Mouse (Mus musculus): ENCODE results near the gene Tril. TPM values are rescaled to one million over a fixed set of nuclear protein-coding genes. Genes with fewer than 3 reads are reported as not detected.

Gene Tril
- polyA plus RNA-seq, 1 experiment from 2014 or later: 23.2 TPM

DNA sequence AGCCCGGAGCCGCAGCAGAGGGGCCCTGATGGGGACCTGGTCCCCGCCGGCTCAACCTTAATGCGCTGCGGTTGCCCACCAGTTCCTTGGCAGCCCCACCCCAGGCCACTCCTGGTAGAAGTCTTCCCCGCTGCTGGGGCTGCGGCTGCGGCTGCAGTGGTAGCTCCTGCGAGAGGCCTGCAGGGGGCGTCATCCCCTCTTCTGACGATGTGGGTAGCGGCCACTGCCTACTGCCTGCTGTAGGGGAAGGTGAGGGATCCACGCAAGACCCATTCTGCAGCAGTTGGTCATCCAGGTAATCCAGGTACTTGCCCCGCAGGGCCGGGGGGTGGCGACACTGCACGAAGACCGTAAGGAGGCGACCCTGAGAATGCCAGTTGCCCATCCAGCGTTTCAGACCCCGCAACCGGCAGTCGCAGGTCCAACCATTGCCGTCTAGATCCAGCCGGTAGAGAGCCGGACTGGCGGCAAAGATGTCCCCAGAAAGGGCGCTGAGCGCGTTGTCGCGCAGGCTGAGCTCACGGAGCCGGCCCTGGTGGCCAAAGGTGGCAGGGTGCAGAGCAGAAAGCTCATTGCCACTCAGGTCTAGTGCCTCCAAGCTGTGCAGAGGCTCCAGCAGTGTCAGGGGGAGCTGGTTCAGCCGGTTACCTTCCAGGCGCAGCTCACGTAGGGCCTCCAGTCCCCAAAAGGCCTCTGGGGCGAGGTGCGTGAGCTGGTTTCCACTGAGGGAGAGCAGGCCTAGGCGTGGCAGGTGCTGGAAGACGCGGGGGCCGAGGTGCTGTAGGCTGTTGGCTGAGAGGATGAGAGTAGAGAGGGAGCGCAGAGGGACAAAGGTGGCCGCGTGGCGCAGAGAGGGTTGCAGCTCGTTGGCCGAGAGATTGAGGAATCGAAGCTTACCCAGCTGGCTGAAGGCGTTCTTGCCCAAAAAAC, 1.6 kb downstream of the Tril start:
- peak; percentile 56 for ATAC-seq (ENCODE audit: low FRiP score)
- H3K4me2 ChIP-seq: peak overlapping the region; percentile 89
- H3K27ac ChIP-seq: no peak overlapping the region
- no peaks in the 10 kb centered on the region for H3K36me3 ChIP-seq (replicated peaks)
- H3K9me3 ChIP-seq: no peaks in the 10 kb centered on the region
- peak overlapping the region; percentile 58 for H3K4me3 ChIP-seq (replicated peaks)
- 5% methylated on average over 52 of the region's 52 CpGs for WGBS
- H3K9ac ChIP-seq: peak overlapping the region; percentile 42
- peaks cover 73% of the 10 kb centered on the region for H3K27me3 ChIP-seq
- peaks cover 43% of the 10 kb centered on the region for H3K4me1 ChIP-seq

DNA sequence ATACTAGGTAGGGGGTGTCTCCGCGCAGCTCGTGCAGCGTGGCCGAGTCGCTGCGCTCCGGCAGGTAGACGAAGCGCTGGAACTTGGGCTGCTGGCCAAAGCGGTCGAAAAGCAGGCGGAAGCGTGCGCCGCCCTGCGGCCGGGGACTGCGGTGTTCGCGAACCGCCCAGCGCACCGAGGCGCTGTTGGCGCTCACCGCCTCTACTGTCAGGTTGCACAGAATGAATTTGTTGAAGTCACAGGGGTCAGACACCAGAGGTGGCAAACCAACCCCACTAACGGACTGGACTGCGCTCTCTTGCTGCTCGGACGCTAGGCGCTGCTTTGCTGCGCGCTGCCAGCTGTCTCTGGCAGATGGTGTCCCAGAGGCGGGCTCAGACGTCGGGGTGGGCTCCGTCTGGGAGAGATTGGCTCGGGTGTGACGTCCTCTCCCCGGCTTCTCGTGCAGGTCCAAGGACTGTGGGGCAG, 2.3 kb downstream of the Tril start:
- peak overlapping the region; percentile 42; the same call in 1 of the 2 replicates for H3K9ac ChIP-seq

DNA sequence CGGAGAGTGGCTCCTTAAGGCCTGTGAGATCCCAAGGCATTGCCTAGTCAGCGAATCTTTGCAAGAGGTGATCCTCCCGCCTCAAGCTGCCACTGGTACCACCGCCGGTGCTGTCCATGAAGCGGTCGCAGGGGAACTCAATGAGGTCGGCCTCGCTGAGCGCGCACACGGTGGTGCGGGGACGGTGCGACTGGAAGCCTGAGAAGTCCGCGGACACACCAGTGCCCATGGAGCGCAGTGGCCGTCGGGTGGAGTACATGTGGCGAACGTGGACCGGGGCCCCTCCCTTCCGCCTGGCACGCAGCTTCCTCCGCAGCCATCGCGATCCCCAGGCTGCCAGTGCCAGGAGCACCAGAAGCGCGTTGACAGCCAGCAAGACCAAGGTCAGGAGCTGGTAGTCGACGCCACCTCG, 2.9 kb downstream of the Tril start:
- H3K36me3 ChIP-seq (replicated peaks): no peaks in the 10 kb centered on the region
- peak overlapping the region; percentile 42; the same call in 1 of the 2 replicates for H3K9ac ChIP-seq
- no peak overlapping the region for H3K27ac ChIP-seq
- peaks cover 70% of the 10 kb centered on the region for H3K27me3 ChIP-seq
- H3K4me3 ChIP-seq (replicated peaks): peak overlapping the region; percentile 58
- ATAC-seq (ENCODE audit: low FRiP score): no peak
- no peaks in the 10 kb centered on the region for H3K9me3 ChIP-seq
- peak overlapping the region; percentile 89 for H3K4me2 ChIP-seq
- 21% methylated on average over 33 of the region's 33 CpGs for WGBS
- H3K4me1 ChIP-seq: peaks cover 43% of the 10 kb centered on the region

More for the DNA sequence above, 2.3 kb downstream of the Tril start:
- H3K9me3 ChIP-seq: no peaks in the 10 kb centered on the region
- WGBS: 1% methylated on average over 42 of the region's 42 CpGs
- peak overlapping the region; percentile 58 for H3K4me3 ChIP-seq (replicated peaks)
- peaks cover 43% of the 10 kb centered on the region for H3K4me1 ChIP-seq
- ATAC-seq (ENCODE audit: low FRiP score): peak; percentile 65
- H3K4me2 ChIP-seq: peak overlapping the region; percentile 89
- H3K36me3 ChIP-seq (replicated peaks): no peaks in the 10 kb centered on the region
- peaks cover 71% of the 10 kb centered on the region for H3K27me3 ChIP-seq
- H3K27ac ChIP-seq: no peak overlapping the region

DNA sequence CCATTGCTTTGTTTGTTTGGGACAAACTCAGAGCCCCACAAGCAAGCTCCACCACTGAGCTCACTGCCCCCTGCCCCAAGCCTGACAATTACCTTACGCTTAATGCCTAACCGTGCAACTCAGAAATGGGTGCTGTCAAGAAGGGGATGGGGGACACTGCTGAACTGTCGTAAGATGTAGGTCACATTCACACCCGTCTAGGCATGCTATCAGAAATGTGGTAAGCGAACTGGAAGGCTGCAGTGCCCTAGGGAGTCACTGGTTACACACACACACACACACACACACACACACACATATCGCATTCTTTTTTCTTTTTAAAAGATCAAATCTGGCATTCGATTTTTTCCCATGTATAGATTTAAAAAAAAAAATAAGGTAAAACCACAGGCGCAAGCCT, 4.0 kb downstream of the Tril start:
- peaks cover 59% of the 10 kb centered on the region for H3K27me3 ChIP-seq
- H3K4me1 ChIP-seq: peaks cover 43% of the 10 kb centered on the region
- no peak overlapping the region for H3K9ac ChIP-seq
- no peak overlapping the region for H3K27ac ChIP-seq
- H3K4me2 ChIP-seq: no peak overlapping the region
- no peak overlapping the region for H3K4me3 ChIP-seq (replicated peaks)
- H3K36me3 ChIP-seq (replicated peaks): no peaks in the 10 kb centered on the region
- 80% methylated on average over 8 of the region's 8 CpGs for WGBS
- no peak for ATAC-seq (ENCODE audit: low FRiP score)
- H3K9me3 ChIP-seq: no peaks in the 10 kb centered on the region

DNA sequence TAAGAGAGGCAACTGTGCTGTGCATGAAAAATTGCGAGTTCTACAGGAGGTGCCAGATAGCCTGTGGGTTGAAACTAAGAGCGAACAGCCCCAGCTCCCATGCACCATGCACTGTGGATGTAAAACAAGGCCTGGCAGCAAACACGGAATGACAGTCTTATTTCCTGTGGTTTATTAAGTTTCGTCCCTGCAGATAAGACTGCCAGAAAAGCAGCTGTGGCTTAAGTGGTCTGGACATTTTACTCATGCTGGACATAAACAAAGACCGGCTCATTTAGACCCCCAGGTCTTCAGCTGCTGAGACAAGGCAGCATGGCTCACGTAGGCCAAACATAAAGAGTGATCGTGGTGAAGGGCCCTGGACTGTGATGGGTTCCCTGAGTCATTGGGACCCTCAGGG, 4.9 kb downstream of the Tril start:
- ATAC-seq (ENCODE audit: low FRiP score): no peak
- 79% methylated on average over 7 of the region's 7 CpGs for WGBS
- no peaks in the 10 kb centered on the region for H3K9me3 ChIP-seq
- no peak overlapping the region for H3K9ac ChIP-seq
- H3K36me3 ChIP-seq (replicated peaks): no peaks in the 10 kb centered on the region
- no peak overlapping the region for H3K4me3 ChIP-seq (replicated peaks)
- H3K4me2 ChIP-seq: no peak overlapping the region
- no peak overlapping the region for H3K27ac ChIP-seq
- H3K27me3 ChIP-seq: peaks cover 49% of the 10 kb centered on the region
- peaks cover 33% of the 10 kb centered on the region for H3K4me1 ChIP-seq

DNA sequence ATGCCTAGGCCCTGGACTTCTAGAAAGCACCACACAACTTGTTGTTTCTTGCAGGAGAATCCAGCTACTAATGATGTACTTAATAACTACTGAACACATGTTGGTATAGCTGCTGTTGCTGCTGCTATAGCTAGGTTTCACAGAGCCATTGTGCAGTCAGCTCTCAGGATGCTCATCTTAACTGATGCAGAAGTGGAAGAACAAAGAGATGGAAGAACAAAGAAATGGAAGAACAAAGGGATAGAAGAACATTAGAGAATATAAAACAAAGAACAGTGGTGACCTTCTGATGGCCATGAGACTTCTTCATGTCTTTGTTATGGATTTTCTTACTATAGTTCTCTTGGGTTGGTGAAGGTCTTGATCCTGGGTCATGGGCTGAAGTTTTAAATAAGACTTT, 6.4 kb downstream of the Tril start:
- H3K4me2 ChIP-seq: no peak overlapping the region
- H3K4me3 ChIP-seq (replicated peaks): no peak overlapping the region
- peaks cover 19% of the 10 kb centered on the region for H3K4me1 ChIP-seq
- H3K36me3 ChIP-seq (replicated peaks): no peaks in the 10 kb centered on the region
- H3K9me3 ChIP-seq: no peaks in the 10 kb centered on the region
- no peak overlapping the region for H3K27ac ChIP-seq
- H3K27me3 ChIP-seq: peaks cover 34% of the 10 kb centered on the region
- no peak for ATAC-seq (ENCODE audit: low FRiP score)
- H3K9ac ChIP-seq: no peak overlapping the region

DNA sequence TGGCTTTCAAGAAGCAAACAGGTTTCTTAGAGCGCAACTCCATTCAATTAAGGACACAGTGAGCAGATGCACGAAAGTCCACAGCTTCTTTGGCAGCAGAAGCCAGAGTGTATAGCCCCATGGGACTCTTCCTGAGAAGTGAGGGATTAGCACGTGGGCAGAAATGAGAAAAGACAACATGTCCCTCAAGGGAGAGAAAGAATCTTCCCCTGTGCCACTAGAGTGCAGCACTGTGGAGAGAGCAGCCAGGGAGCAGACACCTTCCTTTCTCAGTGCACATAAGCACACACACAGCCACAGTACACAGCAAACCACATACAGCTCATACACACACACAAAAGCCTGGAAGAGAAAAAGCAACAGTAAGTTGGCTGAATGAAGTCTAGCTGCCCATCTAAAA, 8.4 kb downstream of the Tril start:
- no peak for ATAC-seq (ENCODE audit: low FRiP score)
- Histone ChIP-seq H3K36me3 (replicated peaks) (no peaks in the 10 kb centered on the region), H3K4me1 (no peaks in the 10 kb centered on the region), H3K9ac (no peak overlapping the region), H3K4me3 (replicated peaks) (no peak overlapping the region), H3K9me3 (no peaks in the 10 kb centered on the region), H3K27me3 (peaks cover 14% of the 10 kb centered on the region), H3K4me2 (no peak overlapping the region), H3K27ac (no peak overlapping the region)
- 64% methylated on average over 3 of the region's 3 CpGs for WGBS

DNA sequence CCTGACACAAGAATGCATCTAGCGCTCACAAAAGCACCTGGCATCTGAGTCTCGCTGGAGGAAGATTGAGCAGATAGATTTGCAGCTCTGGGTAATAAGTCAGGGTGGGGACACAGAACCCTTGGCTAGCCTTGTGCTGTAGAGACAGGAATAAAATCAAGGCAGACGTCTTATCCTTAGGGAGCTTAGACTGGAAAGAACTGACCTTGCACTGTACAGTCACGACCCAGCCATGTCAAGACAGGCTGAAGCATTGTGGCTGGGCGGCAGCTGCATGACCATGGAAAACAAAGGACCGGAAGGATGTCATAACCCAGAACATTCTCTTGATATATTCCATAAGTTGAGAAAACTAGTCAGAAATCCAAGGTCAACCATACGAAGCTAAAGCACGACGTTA, 11.8 kb downstream of the Tril start:
- 89% methylated on average over 9 of the region's 9 CpGs for WGBS
- H3K27me3 ChIP-seq: no peaks in the 10 kb centered on the region
- no peaks in the 10 kb centered on the region for H3K9me3 ChIP-seq
- H3K27ac ChIP-seq: no peak overlapping the region
- no peaks in the 10 kb centered on the region for H3K4me1 ChIP-seq
- no peaks in the 10 kb centered on the region for H3K36me3 ChIP-seq (replicated peaks)
- ATAC-seq (ENCODE audit: low FRiP score): no peak
- no peak overlapping the region for H3K9ac ChIP-seq
- H3K4me3 ChIP-seq (replicated peaks): no peak overlapping the region
- H3K4me2 ChIP-seq: no peak overlapping the region

DNA sequence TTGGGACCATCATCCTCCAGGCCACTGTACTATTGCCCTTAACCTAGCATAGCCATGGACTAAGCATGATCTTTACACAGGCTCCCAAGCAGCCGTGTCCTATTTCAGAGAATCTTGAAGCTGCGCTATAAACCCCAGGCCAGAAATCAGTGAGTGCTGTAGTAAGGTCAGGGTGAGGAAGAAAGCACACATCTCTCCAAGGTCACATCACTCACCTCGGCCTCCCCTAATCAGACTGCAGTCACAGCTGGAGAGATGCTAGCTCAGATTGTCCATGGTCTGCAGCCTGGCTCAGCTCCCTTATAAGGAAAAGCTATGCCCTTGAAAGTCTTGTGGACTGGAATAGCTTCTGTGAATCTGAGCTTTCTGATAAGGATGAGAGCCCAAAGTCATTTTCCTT, 13.4 kb downstream of the Tril start:
- no peaks in the 10 kb centered on the region for H3K4me1 ChIP-seq
- H3K4me3 ChIP-seq (replicated peaks): no peak overlapping the region
- no peak overlapping the region for H3K27ac ChIP-seq
- WGBS: 72% methylated on average over 3 of the region's 3 CpGs
- H3K4me2 ChIP-seq: no peak overlapping the region
- H3K27me3 ChIP-seq: no peaks in the 10 kb centered on the region
- H3K36me3 ChIP-seq (replicated peaks): no peaks in the 10 kb centered on the region
- no peak for ATAC-seq (ENCODE audit: low FRiP score)
- no peaks in the 10 kb centered on the region for H3K9me3 ChIP-seq
- H3K9ac ChIP-seq: no peak overlapping the region

DNA sequence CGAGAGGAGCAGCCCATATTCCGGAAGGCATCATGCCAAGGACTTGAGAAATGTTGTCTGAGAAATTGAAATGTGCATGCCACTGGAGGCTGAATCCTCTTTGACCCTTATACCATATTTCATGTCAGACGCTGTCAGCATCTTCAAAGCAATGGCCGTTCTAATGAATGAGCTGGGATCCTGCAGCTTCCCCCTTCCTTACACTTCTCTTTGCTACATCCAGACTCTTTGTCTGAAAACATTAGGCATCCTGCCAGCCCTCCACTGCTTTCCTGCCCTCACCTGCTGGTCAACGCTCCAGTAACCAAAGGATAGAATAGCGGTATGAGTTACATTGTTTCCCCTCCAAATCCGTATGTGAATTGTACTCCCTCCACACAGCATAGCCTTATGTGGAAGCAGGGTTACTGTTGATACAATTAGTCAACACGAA, 14.0 kb downstream of the Tril start:
- Histone ChIP-seq H3K36me3 (replicated peaks) (no peaks in the 10 kb centered on the region), H3K9ac (no peak overlapping the region), H3K4me2 (no peak overlapping the region), H3K4me3 (replicated peaks) (no peak overlapping the region), H3K4me1 (no peaks in the 10 kb centered on the region), H3K27ac (no peak overlapping the region), H3K9me3 (no peaks in the 10 kb centered on the region), H3K27me3 (no peaks in the 10 kb centered on the region)
- 61% methylated on average over 8 of the region's 8 CpGs for WGBS
- ATAC-seq (ENCODE audit: low FRiP score): no peak

DNA sequence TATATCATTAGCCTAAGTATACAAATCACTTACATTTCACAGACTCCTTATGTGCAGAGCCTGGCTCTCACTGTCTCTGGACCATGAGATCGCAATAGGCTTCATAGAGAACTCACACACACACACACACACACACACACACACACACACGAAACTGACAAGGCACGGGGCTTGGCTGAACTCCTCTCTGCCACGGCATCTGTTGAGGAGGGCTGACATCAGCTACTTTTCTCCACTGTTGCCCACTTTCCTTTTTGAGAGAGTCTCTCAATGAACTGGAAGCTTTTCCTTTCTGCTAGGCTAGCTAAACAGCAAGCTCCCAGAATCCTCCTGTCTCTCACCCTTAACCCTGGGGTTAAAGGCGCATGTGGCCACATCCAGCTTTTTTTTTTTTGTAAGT, 14.6 kb downstream of the Tril start:
- Histone ChIP-seq H3K9me3 (no peaks in the 10 kb centered on the region), H3K4me3 (replicated peaks) (no peak overlapping the region), H3K27ac (no peak overlapping the region), H3K4me1 (no peaks in the 10 kb centered on the region), H3K36me3 (replicated peaks) (no peaks in the 10 kb centered on the region), H3K4me2 (no peak overlapping the region), H3K9ac (no peak overlapping the region), H3K27me3 (no peaks in the 10 kb centered on the region)
- no peak for ATAC-seq (ENCODE audit: low FRiP score)
- WGBS: 89% methylated on average over 5 of the region's 5 CpGs

DNA sequence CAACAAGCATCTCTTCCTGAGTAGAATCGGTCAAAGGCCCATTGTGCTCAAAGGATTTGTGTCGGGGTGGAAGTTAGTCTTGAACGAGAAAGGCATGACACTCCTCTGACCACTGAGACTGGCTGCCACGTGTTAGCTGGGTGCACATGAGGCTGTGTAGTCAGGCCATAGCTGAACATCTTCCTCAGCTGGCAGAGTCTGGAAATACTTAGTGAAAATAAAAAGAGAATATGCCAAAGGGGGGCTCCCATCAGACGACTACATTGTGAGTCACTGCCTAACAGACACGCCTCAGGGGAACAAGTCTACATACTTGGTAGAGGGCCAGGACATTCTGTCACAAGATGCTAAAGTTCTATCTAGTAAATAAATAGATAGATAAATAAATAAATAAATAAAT, 16.5 kb downstream of the Tril start:
- ATAC-seq (ENCODE audit: low FRiP score): no peak
- no peak overlapping the region for H3K4me2 ChIP-seq
- H3K36me3 ChIP-seq (replicated peaks): no peaks in the 10 kb centered on the region
- no peaks in the 10 kb centered on the region; the same call in 1 of the 2 replicates for H3K27me3 ChIP-seq
- no peaks in the 10 kb centered on the region for H3K4me1 ChIP-seq
- H3K27ac ChIP-seq: no peak overlapping the region
- H3K4me3 ChIP-seq (replicated peaks): no peak overlapping the region
- WGBS: 85% methylated on average over 6 of the region's 6 CpGs
- no peak overlapping the region for H3K9ac ChIP-seq
- H3K9me3 ChIP-seq: no peaks in the 10 kb centered on the region

DNA sequence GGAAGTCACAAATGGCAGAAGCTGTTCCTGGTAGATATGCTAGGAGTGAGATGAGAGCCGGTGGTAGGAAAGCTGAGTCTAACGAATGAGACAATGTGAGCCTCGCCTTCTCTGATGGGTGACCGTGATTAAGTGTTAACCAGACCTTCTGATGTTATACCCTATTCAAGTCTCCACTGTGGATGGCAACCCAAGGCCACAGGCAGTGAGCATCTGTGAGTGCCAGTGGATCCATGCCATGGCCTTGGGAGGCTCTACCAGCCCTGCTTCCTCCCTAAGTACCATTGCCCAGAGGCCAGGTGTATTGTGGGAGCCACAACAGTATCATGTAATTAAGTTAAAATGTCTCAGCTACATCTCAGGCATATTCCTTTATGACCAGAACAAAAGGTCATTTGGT, 17.1 kb downstream of the Tril start:
- no peaks in the 10 kb centered on the region for H3K9me3 ChIP-seq
- no peak overlapping the region for H3K4me3 ChIP-seq (replicated peaks)
- H3K36me3 ChIP-seq (replicated peaks): no peaks in the 10 kb centered on the region
- 96% methylated on average over 4 of the region's 4 CpGs for WGBS
- no peaks in the 10 kb centered on the region; the same call in 1 of the 2 replicates for H3K27me3 ChIP-seq
- no peak overlapping the region for H3K27ac ChIP-seq
- no peak overlapping the region for H3K9ac ChIP-seq
- no peak overlapping the region for H3K4me2 ChIP-seq
- ATAC-seq (ENCODE audit: low FRiP score): no peak
- H3K4me1 ChIP-seq: no peaks in the 10 kb centered on the region
